Mouse (Mus musculus) intestine, embryonic 15.5 days (tissue): ENCODE results near the gene Ralgds. TPM values are rescaled to one million over a fixed set of nuclear protein-coding genes. Genes with fewer than 3 reads are reported as not detected.

Source experiments
- polyA plus RNA-seq: library from polyadenylated mRNA; unstranded; fragments of >200 nt; fragmentation: Nextera tagmentation; extraction: Ambion mirVana; gene quantifications from 2 replicates; pipeline ENCODE4 v1.2.1, GENCODE M21; 2015

The Ralgds gene
- polyA plus RNA-seq, 1 experiment from 2014 or later: 28.3 TPM

Other genes with a start within 250 kb of the Ralgds start
- 2.7 and 2.8 TPM in 2 replicates for gene Ppp1r26, start 66.3 kb upstream of the Ralgds start, polyA plus RNA-seq
- gene 1700007K13Rik, start 46.8 kb upstream of the Ralgds start, polyA plus RNA-seq: not detected in 2 replicates
- 62.4 and 66.0 TPM in 2 replicates for gene Mrps2, start 45.1 kb upstream of the Ralgds start, polyA plus RNA-seq
- 3.7 and 4.0 TPM in 2 replicates for gene Gbgt1, start 16.2 kb upstream of the Ralgds start, polyA plus RNA-seq
- gene Gm10134, start 7.0 kb upstream of the Ralgds start, polyA plus RNA-seq: 11.8 and 11.9 TPM in 2 replicates
- 159 and 428 TPM in 2 replicates for gene Cel, start 50.3 kb downstream of the Ralgds start, polyA plus RNA-seq
- 31.8 and 33.8 TPM in 2 replicates for gene Gtf3c5, start 70.6 kb downstream of the Ralgds start, polyA plus RNA-seq
- 1.1 and 1.5 TPM in 2 replicates for gene Gfi1b, start 108.9 kb downstream of the Ralgds start, polyA plus RNA-seq
- gene Tsc1, start 128.1 kb downstream of the Ralgds start, polyA plus RNA-seq: 16.2 and 16.6 TPM in 2 replicates
- 1.0 and 1.2 TPM in 2 replicates for gene Spaca9, start 186.6 kb downstream of the Ralgds start, polyA plus RNA-seq
- 0.44 and 0.48 TPM in 2 replicates for gene Ak8, start 187.0 kb downstream of the Ralgds start, polyA plus RNA-seq